Mouse (Mus musculus): ENCODE data around the gene Prps2.
"Not testable (repeated sequence)": the region's sequence is repeated elsewhere in the genome, so short reads cannot be mapped to it uniquely, and the experiment has no call there.

The Prps2 gene

GRCm38 (mm10) chrX:167382047-167382853, at the start of gene Prps2:
Gene Prps2, minus strand, starts transcription at chrX:167382749.
- DNase-seq (ENCODE audit: low read depth in 1 of 2, low spot score in 2 of 2): no peak

GRCm38 (mm10) chrX:167417654-167418053, 35.1 kb upstream of the Prps2 start:
- DNase-seq (ENCODE audit: low read depth in 1 of 2, low spot score in 2 of 2): no peak

- no peak for DNase-seq (ENCODE audit: low read depth in 1 of 2, low spot score in 2 of 2)
These were observed 12.4 kb upstream of the Prps2 start for GRCm38 (mm10) chrX:167394940-167395339.

GRCm38 (mm10) chrX:167386647-167387046, 4.1 kb upstream of the Prps2 start:
- DNase-seq (ENCODE audit: low read depth in 1 of 2, low spot score in 2 of 2): no peak

GRCm38 (mm10) chrX:167382854-167383186, 271 bp upstream of the Prps2 start:
- DNase-seq (ENCODE audit: low read depth in 1 of 2, low spot score in 2 of 2): no peak

GRCm38 (mm10) chrX:167381583-167382046, 934 bp downstream of the Prps2 start:
- no peak for DNase-seq (ENCODE audit: low read depth in 1 of 2, low spot score in 2 of 2)

- no peak for DNase-seq (ENCODE audit: low read depth in 1 of 2, low spot score in 2 of 2)
These were observed 2.5 kb downstream of the Prps2 start for GRCm38 (mm10) chrX:167380073-167380472.

GRCm38 (mm10) chrX:167361231-167361630, 21.3 kb downstream of the Prps2 start:
- DNase-seq (ENCODE audit: low read depth in 1 of 2, low spot score in 2 of 2): not testable (repeated sequence)

GRCm38 (mm10) chrX:167359704-167360103, 22.8 kb downstream of the Prps2 start:
- no peak for DNase-seq (ENCODE audit: low read depth in 1 of 2, low spot score in 2 of 2)

GRCm38 (mm10) chrX:167357415-167357814, 25.1 kb downstream of the Prps2 start:
- no peak for DNase-seq (ENCODE audit: low read depth in 1 of 2, low spot score in 2 of 2)

- no peak for DNase-seq (ENCODE audit: low read depth in 1 of 2, low spot score in 2 of 2)
These were observed 26.6 kb downstream of the Prps2 start for GRCm38 (mm10) chrX:167355965-167356364.

- no peak for DNase-seq (ENCODE audit: low read depth in 1 of 2, low spot score in 2 of 2)
These were observed 28.9 kb downstream of the Prps2 start for GRCm38 (mm10) chrX:167353617-167354016.

- DNase-seq (ENCODE audit: low read depth in 1 of 2, low spot score in 2 of 2): no peak
These were observed 36.1 kb downstream of the Prps2 start for GRCm38 (mm10) chrX:167346440-167346839.

GRCm38 (mm10) chrX:167344356-167344755, 38.2 kb downstream of the Prps2 start:
- no peak for DNase-seq (ENCODE audit: low read depth in 1 of 2, low spot score in 2 of 2)

- no peak for DNase-seq (ENCODE audit: low read depth in 1 of 2, low spot score in 2 of 2)
These were observed 40.7 kb downstream of the Prps2 start for GRCm38 (mm10) chrX:167341811-167342210.

- DNase-seq (ENCODE audit: low read depth in 1 of 2, low spot score in 2 of 2): no peak
These were observed 42.4 kb downstream of the Prps2 start for GRCm38 (mm10) chrX:167340190-167340589.

- DNase-seq (ENCODE audit: low read depth in 1 of 2, low spot score in 2 of 2): no peak
These were observed 44.6 kb downstream of the Prps2 start for GRCm38 (mm10) chrX:167337990-167338389.

- DNase-seq (ENCODE audit: low read depth in 1 of 2, low spot score in 2 of 2): no peak
These were observed 48.0 kb downstream of the Prps2 start for GRCm38 (mm10) chrX:167334571-167334970.

GRCm38 (mm10) chrX:167332607-167333006, 49.9 kb downstream of the Prps2 start:
- DNase-seq (ENCODE audit: low read depth in 1 of 2, low spot score in 2 of 2): no peak

- DNase-seq (ENCODE audit: low read depth in 1 of 2, low spot score in 2 of 2): no peak
These were observed 51.6 kb downstream of the Prps2 start for GRCm38 (mm10) chrX:167330993-167331392.

- no peak for DNase-seq (ENCODE audit: low read depth in 1 of 2, low spot score in 2 of 2)
These were observed 52.1 kb downstream of the Prps2 start, which contains the start of gene Tlr7 for GRCm38 (mm10) chrX:167330399-167330798. Gene Tlr7, minus strand, starts transcription at chrX:167330558.

- no peak for DNase-seq (ENCODE audit: low read depth in 1 of 2, low spot score in 2 of 2)
These were observed 52.9 kb downstream of the Prps2 start for GRCm38 (mm10) chrX:167329620-167330019.

GRCm38 (mm10) chrX:167329098-167329497, 53.5 kb downstream of the Prps2 start:
- no peak for DNase-seq (ENCODE audit: low read depth in 1 of 2, low spot score in 2 of 2)
